Mouse (Mus musculus): ENCODE data around the gene Utp11. TPM values are rescaled to one million over a fixed set of nuclear protein-coding genes. Genes with fewer than 3 reads are reported as not detected.
"Not testable (repeated sequence)": the region's sequence is repeated elsewhere in the genome, so short reads cannot be mapped to it uniquely, and the experiment has no call there.

Gene Utp11
- 35.6 and 46.1 TPM in 2 replicates for total RNA-seq (2017)

- peak; percentile 98 for ATAC-seq (ENCODE audit: extremely low read depth, insufficient number of reproducible peaks, low FRiP score, poor library complexity, severe bottlenecking)
These were observed at the start of gene Utp11 for GRCm38 (mm10) chr4:124693135-124693894. Utp11 (minus strand) TSS chr4:124693600.

- ATAC-seq (ENCODE audit: extremely low read depth, insufficient number of reproducible peaks, low FRiP score, poor library complexity, severe bottlenecking): no peak
These were observed 49.4 kb upstream of the Utp11 start for GRCm38 (mm10) chr4:124742839-124743238.

GRCm38 (mm10) chr4:124741376-124742343 lies 48.3 kb upstream of the Utp11 start, which contains the start of gene Inpp5b:
Inpp5b (plus strand) TSS chr4:124741850.
- ATAC-seq (ENCODE audit: extremely low read depth, insufficient number of reproducible peaks, low FRiP score, poor library complexity, severe bottlenecking): peak; percentile 83

GRCm38 (mm10) chr4:124738783-124739182 lies 45.4 kb upstream of the Utp11 start:
- no peak for ATAC-seq (ENCODE audit: extremely low read depth, insufficient number of reproducible peaks, low FRiP score, poor library complexity, severe bottlenecking)

GRCm38 (mm10) chr4:124738013-124738412 lies 44.6 kb upstream of the Utp11 start:
- no peak for ATAC-seq (ENCODE audit: extremely low read depth, insufficient number of reproducible peaks, low FRiP score, poor library complexity, severe bottlenecking)

GRCm38 (mm10) chr4:124737486-124737885 lies 44.1 kb upstream of the Utp11 start:
- ATAC-seq (ENCODE audit: extremely low read depth, insufficient number of reproducible peaks, low FRiP score, poor library complexity, severe bottlenecking): no peak

- ATAC-seq (ENCODE audit: extremely low read depth, insufficient number of reproducible peaks, low FRiP score, poor library complexity, severe bottlenecking): no peak
These were observed 43.6 kb upstream of the Utp11 start for GRCm38 (mm10) chr4:124736952-124737351.

- no peak for ATAC-seq (ENCODE audit: extremely low read depth, insufficient number of reproducible peaks, low FRiP score, poor library complexity, severe bottlenecking)
These were observed 32.7 kb upstream of the Utp11 start for GRCm38 (mm10) chr4:124726121-124726520.

GRCm38 (mm10) chr4:124719101-124719500 lies 25.7 kb upstream of the Utp11 start:
- no peak for ATAC-seq (ENCODE audit: extremely low read depth, insufficient number of reproducible peaks, low FRiP score, poor library complexity, severe bottlenecking)

GRCm38 (mm10) chr4:124714545-124715481 lies 21.4 kb upstream of the Utp11 start, which contains the start of gene Sf3a3:
Sf3a3 (plus strand) TSS chr4:124714776.
- ATAC-seq (ENCODE audit: extremely low read depth, insufficient number of reproducible peaks, low FRiP score, poor library complexity, severe bottlenecking): peak; percentile 98

- not testable (repeated sequence) for ATAC-seq (ENCODE audit: extremely low read depth, insufficient number of reproducible peaks, low FRiP score, poor library complexity, severe bottlenecking)
These were observed 20.4 kb upstream of the Utp11 start for GRCm38 (mm10) chr4:124713850-124714249.

GRCm38 (mm10) chr4:124712618-124713017 lies 19.2 kb upstream of the Utp11 start:
- ATAC-seq (ENCODE audit: extremely low read depth, insufficient number of reproducible peaks, low FRiP score, poor library complexity, severe bottlenecking): no peak

- peak; percentile 36; the same call in 1 of the 2 replicates for ATAC-seq (ENCODE audit: extremely low read depth, insufficient number of reproducible peaks, low FRiP score, poor library complexity, severe bottlenecking)
These were observed 17.4 kb upstream of the Utp11 start for GRCm38 (mm10) chr4:124710776-124711291.

GRCm38 (mm10) chr4:124709961-124710446 lies 16.6 kb upstream of the Utp11 start:
- no peak for ATAC-seq (ENCODE audit: extremely low read depth, insufficient number of reproducible peaks, low FRiP score, poor library complexity, severe bottlenecking)

GRCm38 (mm10) chr4:124708518-124709477 lies 15.4 kb upstream of the Utp11 start:
- ATAC-seq (ENCODE audit: extremely low read depth, insufficient number of reproducible peaks, low FRiP score, poor library complexity, severe bottlenecking): peak; percentile 62

GRCm38 (mm10) chr4:124708200-124708517 lies 14.8 kb upstream of the Utp11 start:
- ATAC-seq (ENCODE audit: extremely low read depth, insufficient number of reproducible peaks, low FRiP score, poor library complexity, severe bottlenecking): not testable (repeated sequence)
